Mouse (Mus musculus) myocyte (in vitro differentiated cells): ENCODE measurements around the gene Iqsec1.

Experiments
- E2F4 ChIP-seq: IDR thresholded peaks from one replicate; pipeline ENCODE4 v1.6.1; 2011; ENCODE audit warnings: mild to moderate bottlenecking, control low read depth, moderate library complexity; ENCODE audit not compliant: insufficient read depth
- MAX ChIP-seq: IDR thresholded peaks from one replicate; pipeline ENCODE4 v1.6.1; 2011; ENCODE audit warnings: low read depth, mild to moderate bottlenecking, control low read depth
- MYOD1 ChIP-seq, 3 experiments: IDR thresholded peaks; one replicate each; pipeline ENCODE4 v1.6.1; 2011; ENCODE audit warnings: control low read depth in 2 of 3, low read depth in 2 of 3, mild to moderate bottlenecking in 2 of 3, moderate library complexity in 1 of 3; ENCODE audit not compliant: insufficient read length in 2 of 3, control insufficient read depth in 1 of 3
- POLR2A ChIP-seq: IDR thresholded peaks from one replicate; pipeline ENCODE4 v1.6.1; 2011; ENCODE audit warnings: low read depth, mild to moderate bottlenecking, control low read depth, moderate library complexity; ENCODE audit not compliant: insufficient read length
- POLR2AphosphoS2 ChIP-seq: IDR thresholded peaks from one replicate; pipeline ENCODE4 v1.6.1; 2011; ENCODE audit warnings: low read depth, control low read depth; ENCODE audit not compliant: insufficient read length
- SRF ChIP-seq: IDR thresholded peaks from one replicate; pipeline ENCODE4 v1.6.1; 2011; ENCODE audit warnings: low read depth; ENCODE audit not compliant: control insufficient read depth, insufficient read length
- TCF12 ChIP-seq: IDR thresholded peaks from one replicate; pipeline ENCODE4 v1.6.1; 2011; ENCODE audit warnings: mild to moderate bottlenecking, control low read depth; ENCODE audit not compliant: poor library complexity, insufficient read depth, severe bottlenecking
- USF1 ChIP-seq: IDR thresholded peaks from one replicate; pipeline ENCODE4 v1.6.1; 2011; ENCODE audit warnings: low read depth, mild to moderate bottlenecking, control low read depth, moderate library complexity

- TF ChIP-seq TCF12 (no peak), POLR2A (no peak), POLR2AphosphoS2 (no peak), USF1 (no peak), SRF (no peak), MAX (no peak), MYOD1 (IDR thresholded peaks at IDR 0.05; ENCODE audit: control insufficient read depth in 1 of 3, insufficient read length in 2 of 3, low read depth in 2 of 3) (no peak), E2F4 (no peak)
These were observed 179.9 kb downstream of the Iqsec1 start for GRCm38 (mm10) chr6:90808544-90808943.
